Mouse (Mus musculus) myocyte (in vitro differentiated cells): ENCODE results near the gene Bace1.

Source experiments
- CEBPB ChIP-seq: IDR thresholded peaks from 2 replicates; pipeline ENCODE4 v1.6.1; 2011; ENCODE audit warnings: mild to moderate bottlenecking, moderate library complexity; ENCODE audit not compliant: poor library complexity, insufficient read depth, severe bottlenecking
- E2F4 ChIP-seq: IDR thresholded peaks from one replicate; pipeline ENCODE4 v1.6.1; 2011; ENCODE audit warnings: mild to moderate bottlenecking, control low read depth, moderate library complexity; ENCODE audit not compliant: insufficient read depth
- MAX ChIP-seq: IDR thresholded peaks from one replicate; pipeline ENCODE4 v1.6.1; 2011; ENCODE audit warnings: low read depth, mild to moderate bottlenecking, control low read depth
- MYOG ChIP-seq, 3 experiments: IDR thresholded peaks; one replicate each; pipeline ENCODE4 v1.6.1; 2011; ENCODE audit warnings: control low read depth in 2 of 3, low read depth in 2 of 3, mild to moderate bottlenecking in 2 of 3; ENCODE audit not compliant: insufficient read length in 2 of 3, control insufficient read depth in 1 of 3, insufficient read depth in 1 of 3
- POLR2A ChIP-seq: IDR thresholded peaks from one replicate; pipeline ENCODE4 v1.6.1; 2011; ENCODE audit warnings: low read depth, mild to moderate bottlenecking, control low read depth, moderate library complexity; ENCODE audit not compliant: insufficient read length
- POLR2AphosphoS2 ChIP-seq: IDR thresholded peaks from one replicate; pipeline ENCODE4 v1.6.1; 2011; ENCODE audit warnings: low read depth, control low read depth; ENCODE audit not compliant: insufficient read length
- TCF12 ChIP-seq: IDR thresholded peaks from one replicate; pipeline ENCODE4 v1.6.1; 2011; ENCODE audit warnings: mild to moderate bottlenecking, control low read depth; ENCODE audit not compliant: poor library complexity, insufficient read depth, severe bottlenecking

DNA sequence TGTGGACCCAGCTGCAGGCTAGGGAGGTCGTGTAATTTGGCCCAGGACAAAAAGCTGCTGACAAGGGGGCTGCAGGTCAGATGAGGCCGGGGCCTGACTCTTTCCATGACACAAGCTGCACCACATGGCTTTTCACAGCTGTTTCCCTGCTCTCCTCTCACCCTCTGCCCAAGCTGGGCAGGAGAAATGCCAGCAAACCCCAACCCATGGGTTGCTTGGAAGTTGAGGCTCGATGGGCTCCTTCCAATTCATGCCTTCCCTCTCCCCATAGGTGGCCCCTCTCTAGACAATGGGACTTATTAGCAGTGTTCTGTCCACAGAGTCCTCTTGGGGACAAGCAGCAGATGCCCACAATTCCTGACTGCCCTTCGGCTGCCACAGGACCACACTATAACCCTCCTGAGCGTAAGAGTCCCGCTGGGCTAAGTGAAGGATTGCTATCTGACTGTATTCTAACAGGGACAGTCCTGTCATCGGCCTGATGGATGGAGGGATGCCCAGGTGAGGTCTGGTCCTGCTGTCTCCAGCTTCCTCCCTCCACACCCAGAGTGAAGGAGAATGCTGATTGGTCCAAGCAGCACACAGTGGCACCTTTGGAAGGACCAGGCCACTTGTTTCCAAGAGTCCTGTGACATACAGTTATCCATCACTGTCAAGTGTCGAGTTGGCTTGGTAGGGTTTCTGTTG lies 46.8 kb upstream of the Bace1 start:
- TF ChIP-seq MAX (no peak), POLR2AphosphoS2 (no peak), POLR2A (no peak), MYOG (IDR thresholded peaks at IDR 0.05; ENCODE audit: control insufficient read depth in 1 of 3, insufficient read depth in 1 of 3, insufficient read length in 2 of 3, low read depth in 2 of 3) (no peak), TCF12 (no peak), CEBPB (no peak), E2F4 (no peak)
